Mouse (Mus musculus): ENCODE results near the gene Cox16.
"Not testable (repeated sequence)": the region's sequence is repeated elsewhere in the genome, so short reads cannot be mapped to it uniquely, and the experiment has no call there.

Gene Cox16

GRCm38 (mm10) chr12:81484727-81485191, at the start of gene Cox16:
TSS of gene Cox16 (minus strand) at chr12:81485127.
- DNase-seq (ENCODE audit: inconsistent age in 2 of 2, low spot score in 1 of 2), result peak; percentile 91 to 98

DNA sequence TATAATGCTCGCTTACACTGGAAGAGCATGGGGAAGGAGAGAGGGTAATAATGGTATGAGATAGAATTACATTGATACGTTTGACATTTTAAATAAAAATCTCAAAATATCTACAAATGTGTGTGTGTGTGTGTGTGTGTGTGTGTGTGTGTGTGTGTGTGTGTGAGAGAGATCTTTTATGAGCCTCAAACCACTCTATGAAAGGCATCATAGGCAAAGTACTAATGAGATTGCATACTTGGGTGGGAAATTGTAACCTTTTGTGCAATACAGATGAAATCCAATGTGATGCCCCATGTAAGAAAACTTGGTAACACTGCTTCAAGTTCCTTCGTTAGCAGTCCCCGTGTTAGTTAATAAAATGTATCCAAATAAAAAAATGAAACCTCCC, 48.1 kb upstream of the Cox16 start:
- no peak for DNase-seq (ENCODE audit: inconsistent age in 2 of 2, low spot score in 1 of 2)

- peak; percentile 88 to 96 for DNase-seq (ENCODE audit: inconsistent age in 2 of 2, low spot score in 1 of 2)
These were observed 47.5 kb upstream of the Cox16 start, which contains the start of the genes Gm20498 and Synj2bp for GRCm38 (mm10) chr12:81532316-81533028. TSS of gene Gm20498 (minus strand) at chr12:81532905. TSS of gene Synj2bp (minus strand) at chr12:81532911.

DNA sequence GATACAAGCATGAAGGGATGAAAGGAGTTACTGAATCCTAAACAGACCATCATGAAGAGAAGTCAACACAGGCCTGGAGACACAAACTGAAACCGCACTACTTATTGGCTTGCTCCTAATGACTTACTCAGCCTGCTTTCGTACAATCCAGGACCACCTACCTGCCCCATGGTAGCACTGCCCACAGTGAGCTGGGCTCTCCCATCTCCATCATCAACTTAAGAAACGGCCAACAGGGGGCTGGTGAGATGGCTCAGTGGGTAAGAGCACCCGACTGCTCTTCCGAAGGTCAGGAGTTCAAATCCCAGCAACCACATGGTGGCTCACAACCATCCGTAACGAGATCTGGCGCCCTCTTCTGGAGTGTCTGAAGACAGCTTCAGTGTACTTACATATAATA, 45.7 kb upstream of the Cox16 start:
- DNase-seq (ENCODE audit: inconsistent age in 2 of 2, low spot score in 1 of 2), result not testable (repeated sequence)

DNA sequence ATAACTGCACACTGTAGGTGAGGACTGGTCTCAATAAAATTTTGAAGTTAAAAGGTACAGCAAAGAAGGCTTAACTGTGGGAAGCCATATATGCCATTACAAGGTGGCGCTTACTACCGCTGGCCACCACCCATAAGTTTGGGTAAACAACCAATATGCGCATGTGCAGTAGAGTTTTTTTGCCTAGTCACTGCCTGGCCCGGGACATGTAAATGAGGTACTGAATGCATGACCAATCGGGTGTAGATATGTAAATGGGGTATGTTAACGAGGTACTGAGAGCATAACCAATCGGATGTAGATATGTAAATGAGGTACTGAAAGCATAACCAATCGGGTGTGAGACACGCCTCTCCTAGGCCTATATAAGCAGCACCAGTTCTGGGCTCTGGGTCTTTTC, 12.0 kb upstream of the Cox16 start:
- DNase-seq (ENCODE audit: inconsistent age in 2 of 2, low spot score in 1 of 2), result not testable (repeated sequence)

GRCm38 (mm10) chr12:81490491-81490890, 5.6 kb upstream of the Cox16 start:
- DNase-seq (ENCODE audit: inconsistent age in 2 of 2, low spot score in 1 of 2), result no peak

DNA sequence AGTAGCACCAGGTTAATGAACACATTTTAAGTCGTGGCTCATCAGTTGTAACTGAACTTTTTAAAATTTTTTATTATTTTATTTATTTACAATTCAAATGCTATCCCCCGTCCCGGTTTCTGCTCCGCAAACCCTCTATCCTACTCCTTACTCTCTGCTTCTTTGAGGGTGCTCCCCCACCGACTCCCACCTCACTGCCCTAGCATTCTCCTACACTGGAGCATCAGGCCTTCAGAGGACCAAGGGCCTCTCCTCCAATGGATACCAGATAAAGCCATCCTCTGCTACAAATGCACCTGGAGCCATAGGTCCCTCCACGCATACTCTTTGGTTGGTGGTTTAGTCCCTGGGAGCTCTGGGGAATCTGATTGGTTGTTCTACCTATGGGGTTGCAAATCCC, 384 bp upstream of the Cox16 start:
- peak in 1 of 2 experiments; percentile 17 for DNase-seq (ENCODE audit: inconsistent age in 2 of 2, low spot score in 1 of 2)

- no peak for DNase-seq (ENCODE audit: inconsistent age in 2 of 2, low spot score in 1 of 2)
These were observed 715 bp downstream of the Cox16 start for GRCm38 (mm10) chr12:81484212-81484611.

- no peak for DNase-seq (ENCODE audit: inconsistent age in 2 of 2, low spot score in 1 of 2)
These were observed 1.3 kb downstream of the Cox16 start for GRCm38 (mm10) chr12:81483656-81484055.

- not testable (repeated sequence) for DNase-seq (ENCODE audit: inconsistent age in 2 of 2, low spot score in 1 of 2)
These were observed 25.9 kb downstream of the Cox16 start for GRCm38 (mm10) chr12:81459051-81459450.

- DNase-seq (ENCODE audit: inconsistent age in 2 of 2, low spot score in 1 of 2), result not testable (repeated sequence)
These were observed 45.9 kb downstream of the Cox16 start for GRCm38 (mm10) chr12:81438985-81439384.

DNA sequence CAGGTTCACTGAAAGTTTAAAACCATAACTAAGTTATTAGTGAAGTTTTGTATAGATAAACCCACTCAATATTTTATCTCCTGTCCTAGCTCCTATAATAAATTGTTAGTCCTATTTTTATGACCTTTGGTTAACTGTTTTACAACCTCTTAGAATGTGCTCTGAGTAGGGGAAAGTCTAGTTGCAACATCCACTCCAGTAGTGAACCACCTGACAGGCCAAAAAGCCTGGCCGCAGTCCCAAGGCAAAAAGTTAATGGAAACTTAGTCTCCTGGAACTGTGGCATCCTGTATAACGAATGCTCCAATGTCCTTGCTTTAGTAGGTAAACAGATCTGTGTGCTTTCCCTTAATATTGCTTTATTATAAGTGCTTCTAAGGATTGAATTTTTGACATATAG, 50.1 kb downstream of the Cox16 start:
- DNase-seq (ENCODE audit: inconsistent age in 2 of 2, low spot score in 1 of 2), result peak in 1 of 2 experiments; percentile 59

DNA sequence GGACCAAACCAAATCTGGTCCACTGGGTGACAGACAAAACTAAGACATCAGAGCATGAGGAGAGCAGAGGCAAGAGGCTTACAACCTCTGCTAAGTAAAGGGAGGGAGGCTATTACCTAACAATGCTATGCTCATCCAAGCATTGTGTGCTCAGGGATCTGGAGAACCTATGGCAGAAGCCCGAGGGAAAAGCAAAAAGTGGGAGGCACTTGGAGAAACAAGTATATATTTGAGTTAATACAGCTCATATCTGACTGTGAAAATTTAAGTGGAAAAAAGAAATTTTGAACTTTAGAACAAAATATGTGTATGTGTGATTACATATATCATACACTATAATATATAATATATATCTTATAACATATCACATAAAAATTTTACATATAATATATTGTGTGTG, 63.1 kb downstream of the Cox16 start, which contains the start of gene Adam4:
Gene Adam4 (minus strand): TSS at position 101 of the 400 bp plus-strand sequence.
- no peak for DNase-seq (ENCODE audit: inconsistent age in 2 of 2, low spot score in 1 of 2)

GRCm38 (mm10) chr12:81413211-81413610, 71.7 kb downstream of the Cox16 start:
- no peak for DNase-seq (ENCODE audit: inconsistent age in 2 of 2, low spot score in 1 of 2)

DNA sequence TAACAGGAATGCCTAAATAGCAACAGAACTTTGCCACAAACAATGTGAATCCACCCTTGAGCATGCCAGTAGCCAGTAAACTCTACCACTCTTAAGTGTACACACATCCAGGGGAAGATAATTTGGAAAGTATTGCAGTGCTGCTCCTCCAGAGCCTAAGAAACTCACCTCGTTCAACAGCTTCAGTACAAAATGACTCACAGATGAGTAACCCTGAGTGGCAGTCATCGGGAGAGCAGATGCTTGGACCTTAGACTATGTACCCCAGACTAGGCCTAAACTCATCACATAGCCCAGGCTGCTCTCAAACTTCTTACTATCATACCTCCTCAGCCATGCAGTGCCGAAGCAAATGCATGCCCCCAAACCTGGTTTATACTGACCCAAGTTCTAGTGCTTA, 76.0 kb downstream of the Cox16 start:
- no peak for DNase-seq (ENCODE audit: inconsistent age in 2 of 2, low spot score in 1 of 2)

DNA sequence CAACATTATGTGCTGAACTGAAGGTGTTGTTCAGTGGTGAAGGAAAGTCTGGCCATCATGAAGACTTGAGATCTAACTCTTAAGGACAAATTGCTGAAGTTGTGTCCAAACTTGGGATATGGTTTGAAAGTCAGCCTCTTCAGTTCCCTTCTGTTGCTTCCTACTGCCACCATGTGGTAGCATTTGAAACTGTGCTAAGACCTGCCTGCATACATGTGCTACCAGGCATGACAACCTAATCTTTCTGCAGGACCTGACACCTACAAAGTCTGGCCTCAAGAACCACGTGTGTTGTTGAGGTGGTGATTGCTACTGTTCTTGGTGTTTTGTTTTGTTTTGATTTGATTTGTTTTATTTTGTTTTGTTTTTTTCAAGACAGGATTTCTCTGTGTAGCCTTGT, 82.7 kb downstream of the Cox16 start:
- peak; percentile 60 to 88 for DNase-seq (ENCODE audit: inconsistent age in 2 of 2, low spot score in 1 of 2)

- DNase-seq (ENCODE audit: inconsistent age in 2 of 2, low spot score in 1 of 2), result not testable (repeated sequence)
These were observed 105.6 kb downstream of the Cox16 start, which contains the start of gene Gm4787 for GRCm38 (mm10) chr12:81379364-81379763. TSS of gene Gm4787 (minus strand) at chr12:81379464.

GRCm38 (mm10) chr12:81333841-81334240, 151.1 kb downstream of the Cox16 start:
- no peak for DNase-seq (ENCODE audit: inconsistent age in 2 of 2, low spot score in 1 of 2)

DNA sequence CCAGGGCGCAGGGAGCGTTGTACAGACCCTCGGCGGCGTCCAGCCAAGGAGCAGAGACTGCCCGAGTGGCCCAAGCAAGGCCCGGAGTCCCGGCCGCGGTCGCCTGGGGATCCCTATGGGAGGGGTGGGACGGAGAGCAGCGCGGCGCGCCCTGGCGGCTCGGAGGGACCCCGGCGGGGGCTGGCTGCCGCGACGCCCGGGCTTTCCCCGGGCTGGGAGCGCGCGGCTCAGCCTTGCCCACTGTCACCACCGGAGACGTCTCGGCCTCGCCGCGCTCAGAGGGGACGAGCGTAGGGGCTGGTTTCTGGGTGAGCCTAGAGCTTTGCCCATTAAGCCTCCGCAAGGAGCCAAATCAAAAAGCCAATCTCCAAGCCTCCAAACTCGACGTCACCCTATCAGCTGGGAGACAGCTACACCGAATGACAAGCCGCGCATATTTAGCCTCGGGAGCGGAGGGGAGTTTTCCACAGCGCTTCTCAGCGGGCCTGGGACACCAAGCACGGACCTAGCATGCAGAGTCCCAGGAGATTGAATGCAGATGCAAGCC, 152.0 kb downstream of the Cox16 start, which contains the start of gene Slc8a3:
Gene Slc8a3 (minus strand): TSS at position 306 of the 547 bp plus-strand sequence.
- DNase-seq (ENCODE audit: inconsistent age in 2 of 2, low spot score in 1 of 2), result peak; percentile 34 to 78

- DNase-seq (ENCODE audit: inconsistent age in 2 of 2, low spot score in 1 of 2), result peak; percentile 24 to 67
These were observed 152.7 kb downstream of the Cox16 start for GRCm38 (mm10) chr12:81331937-81332874.

- no peak for DNase-seq (ENCODE audit: inconsistent age in 2 of 2, low spot score in 1 of 2)
These were observed 153.8 kb downstream of the Cox16 start for GRCm38 (mm10) chr12:81331046-81331638.

Data from adrenal gland, adult (tissue).